Mouse (Mus musculus) bone marrow, adult 2 months (tissue): ENCODE data around the gene Kcna4.

Source experiments
- CTCF ChIP-seq: fragments of 200-500 bp; IDR thresholded peaks from 2 replicates; pipeline ENCODE4 v1.5.1; 2011; ENCODE audit warnings: low read length, control low read depth; ENCODE audit not compliant: control insufficient read depth, insufficient read depth
- POLR2A ChIP-seq: fragments of 200-500 bp; IDR thresholded peaks from 2 replicates; pipeline ENCODE4 v1.6.1; 2011; ENCODE audit warnings: low read depth, mild to moderate bottlenecking, control low read depth, low read length, borderline replicate concordance; ENCODE audit not compliant: control insufficient read depth

DNA sequence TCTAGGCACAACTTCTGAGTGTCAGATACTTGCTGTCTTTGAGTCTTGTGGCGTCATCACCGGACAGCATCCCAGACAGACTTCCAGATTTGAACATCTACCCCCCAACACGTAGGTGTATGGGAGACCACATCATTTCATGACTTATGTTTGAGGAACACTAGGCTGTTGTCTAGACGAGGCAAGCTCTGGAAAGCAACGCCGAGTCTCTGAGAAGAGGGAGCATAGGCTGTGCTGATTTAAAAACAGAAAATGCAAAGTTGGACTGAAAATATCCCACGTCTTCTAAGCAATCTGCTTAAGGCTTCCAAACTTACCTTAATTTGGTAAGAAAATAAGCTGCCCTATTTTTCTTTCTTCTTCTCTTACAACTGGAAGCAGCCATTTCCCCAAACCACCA is 4.1 kb downstream of the Kcna4 start:
- TF ChIP-seq POLR2A (no peak), CTCF (no peak)
